Mouse (Mus musculus) forebrain, embryonic 16.5 days (tissue): Measurements from ENCODE around the gene Psmb9. TPM values are rescaled to one million over a fixed set of nuclear protein-coding genes. Genes with fewer than 3 reads are reported as not detected.

ENCODE experiments used
- ATAC-seq: fragments of 200-750 bp; cut with Nextera tagmentation; 2 replicates; pipeline ENCODE4 v1.8.0; 2017; ENCODE audit warnings: mild to moderate bottlenecking, moderate library complexity
- H3K27ac ChIP-seq: fragments of 300-500 bp; sonication (generic); 2 replicates; pipeline ENCODE4 v1.5.1; 2014; ENCODE audit warnings: low read length, control low read depth
- H3K27me3 ChIP-seq: fragments of 300-500 bp; sonication (generic); replicated peaks from 2 replicates; pipeline ENCODE4 v1.6.1; 2014; ENCODE audit warnings: low read length; ENCODE audit not compliant: control insufficient read depth, insufficient read depth
- H3K36me3 ChIP-seq: fragments of 300-500 bp; sonication (generic); 2 replicates; pipeline ENCODE4 v1.6.1; 2014; ENCODE audit not compliant: control insufficient read depth, insufficient read depth
- H3K4me1 ChIP-seq: fragments of 300-500 bp; sonication (generic); replicated peaks from 2 replicates; pipeline ENCODE4 v1.6.1; 2014; ENCODE audit warnings: low read length; ENCODE audit not compliant: control insufficient read depth, insufficient read depth
- H3K4me2 ChIP-seq: fragments of 300-500 bp; sonication (generic); 2 replicates; pipeline ENCODE4 v1.6.1; 2014; ENCODE audit warnings: mild to moderate bottlenecking, low read length, control low read depth
- H3K4me3 ChIP-seq: fragments of 300-500 bp; sonication (generic); replicated peaks from 2 replicates; pipeline ENCODE4 v1.5.1; 2014; ENCODE audit warnings: mild to moderate bottlenecking, low read length, control low read depth
- H3K9ac ChIP-seq: fragments of 300-500 bp; sonication (generic); replicated peaks from 2 replicates; pipeline ENCODE4 v1.6.1; 2014; ENCODE audit warnings: low read depth, low read length, control low read depth
- H3K9me3 ChIP-seq: fragments of 300-500 bp; sonication (generic); 2 replicates; pipeline ENCODE4 v1.6.1; 2016; ENCODE audit warnings: low read length; ENCODE audit not compliant: control insufficient read depth
- WGBS: fragments of 180-500 bp; shearing (Covaris S2); extraction: QIAGEN DNeasy Blood & Tissue Kit; methylation state at CpG from one replicate; pipeline ENCODE4 v1.1.7; 2014; 5-methylcytosine and 5-hydroxymethylcytosine counted together
- polyA plus RNA-seq: library from polyadenylated mRNA; unstranded; fragments of >200 nt; fragmentation: Nextera tagmentation; extraction: Ambion mirVana; gene quantifications from 2 replicates; pipeline ENCODE4 v1.2.1, GENCODE M21; 2015

The Psmb9 gene
- polyA plus RNA-seq, 1 experiment from 2014 or later: 0.43 TPM

- Histone ChIP-seq H3K27me3 (peaks cover 28% of the 10 kb centered on the region), H3K36me3 (no peaks in the 10 kb centered on the region), H3K9ac (no peak overlapping the region), H3K4me1 (peaks cover 12% of the 10 kb centered on the region), H3K4me3 (no peak overlapping the region), H3K4me2 (no peak overlapping the region), H3K9me3 (no peaks in the 10 kb centered on the region), H3K27ac (no peak overlapping the region)
- WGBS: 74% methylated on average over 7 of the region's 7 CpGs
- no peak for ATAC-seq
Measured at GRCm38 (mm10) chr17:34138655-34139054, 48.9 kb downstream of the Psmb9 start.

GRCm38 (mm10) chr17:34137601-34138000 is 50.0 kb downstream of the Psmb9 start:
- no peak overlapping the region for H3K4me3 ChIP-seq
- peaks cover 12% of the 10 kb centered on the region for H3K4me1 ChIP-seq
- H3K9ac ChIP-seq: no peak overlapping the region
- H3K4me2 ChIP-seq: no peak overlapping the region
- no peak for ATAC-seq
- peaks cover 28% of the 10 kb centered on the region for H3K27me3 ChIP-seq
- 73% methylated on average over 7 of the region's 7 CpGs for WGBS
- no peak overlapping the region for H3K27ac ChIP-seq
- no peaks in the 10 kb centered on the region for H3K36me3 ChIP-seq
- no peaks in the 10 kb centered on the region for H3K9me3 ChIP-seq

DNA sequence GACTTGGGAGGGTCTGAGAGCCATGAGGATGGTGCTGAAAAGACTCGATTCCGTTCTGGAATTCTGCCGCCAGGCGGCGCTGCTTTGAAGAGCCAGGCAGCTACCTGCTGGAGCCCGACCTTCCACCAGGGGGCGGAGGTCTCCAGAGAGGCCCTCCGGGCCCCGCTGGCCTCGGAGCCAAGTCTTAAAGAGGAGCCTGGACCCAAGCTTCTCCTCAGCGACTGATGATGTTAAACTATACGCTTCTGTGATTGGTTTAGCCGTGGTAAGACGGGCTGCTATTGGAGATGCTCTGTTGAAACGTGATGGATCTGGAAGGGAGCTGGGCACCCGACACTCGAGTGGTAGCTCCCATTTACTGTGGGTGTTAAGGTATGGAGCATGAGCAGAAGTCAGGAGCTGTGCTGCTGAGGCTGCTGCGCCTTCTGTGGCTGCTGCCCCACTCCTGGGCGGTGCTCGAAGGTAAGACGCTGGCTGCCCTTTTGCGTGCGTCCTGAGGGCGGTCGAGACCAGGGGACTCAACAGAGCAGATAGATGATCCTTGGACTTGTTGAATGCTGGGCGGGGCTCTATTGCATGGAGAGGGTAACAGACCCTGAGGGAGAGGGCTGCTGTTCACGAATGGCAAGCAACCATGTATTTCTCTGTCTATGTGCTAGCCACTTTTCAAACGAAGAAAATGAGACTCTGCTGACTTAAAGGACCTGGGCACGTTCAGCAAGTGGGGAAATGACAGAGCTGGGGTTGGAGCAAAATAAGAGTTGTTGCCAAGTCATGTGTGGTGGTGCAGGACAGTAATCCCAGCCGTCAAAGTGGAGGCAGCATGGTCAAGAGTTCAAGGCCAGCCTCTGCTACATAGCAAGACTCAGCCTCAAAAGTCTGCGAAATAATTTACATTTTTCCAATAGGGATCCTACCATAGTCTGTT is 52.0 kb downstream of the Psmb9 start:
- Histone ChIP-seq H3K4me1 (peaks cover 12% of the 10 kb centered on the region), H3K4me3 (peak overlapping the region; percentile 41), H3K9ac (peak overlapping the region; percentile 46), H3K36me3 (no peaks in the 10 kb centered on the region), H3K27me3 (peaks cover 21% of the 10 kb centered on the region), H3K9me3 (no peaks in the 10 kb centered on the region), H3K4me2 (peak overlapping the region; percentile 80), H3K27ac (no peak overlapping the region)
- ATAC-seq: peak; percentile 98
- WGBS: 6% methylated on average over 31 of the region's 31 CpGs

DNA sequence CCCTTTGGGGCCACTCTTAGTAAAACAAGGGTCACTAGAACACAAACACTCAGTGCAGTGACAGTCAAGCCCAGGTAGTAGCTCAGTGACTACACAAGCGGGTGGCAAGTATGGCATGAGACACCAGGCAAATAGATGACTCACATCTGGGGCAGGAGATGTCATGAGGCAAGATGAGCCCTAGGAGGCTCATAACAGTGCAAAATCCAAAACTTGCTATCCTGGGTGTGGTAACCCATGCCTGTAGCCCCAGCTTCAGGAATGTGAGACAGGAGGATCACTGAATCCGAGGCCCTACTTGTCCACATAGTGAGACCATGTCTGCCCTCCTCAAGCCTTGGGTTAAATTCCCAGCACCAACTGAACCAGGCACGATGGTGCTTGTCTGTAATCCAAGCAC is 53.1 kb downstream of the Psmb9 start:
- 88% methylated on average over 3 of the region's 3 CpGs for WGBS
- peaks cover 9% of the 10 kb centered on the region for H3K4me1 ChIP-seq
- no peak overlapping the region for H3K9ac ChIP-seq
- no peak overlapping the region for H3K4me2 ChIP-seq
- H3K36me3 ChIP-seq: no peaks in the 10 kb centered on the region
- H3K27me3 ChIP-seq: peaks cover 10% of the 10 kb centered on the region; the same call in 1 of the 2 replicates
- ATAC-seq: no peak
- no peaks in the 10 kb centered on the region for H3K9me3 ChIP-seq
- no peak overlapping the region for H3K4me3 ChIP-seq
- no peak overlapping the region for H3K27ac ChIP-seq

DNA sequence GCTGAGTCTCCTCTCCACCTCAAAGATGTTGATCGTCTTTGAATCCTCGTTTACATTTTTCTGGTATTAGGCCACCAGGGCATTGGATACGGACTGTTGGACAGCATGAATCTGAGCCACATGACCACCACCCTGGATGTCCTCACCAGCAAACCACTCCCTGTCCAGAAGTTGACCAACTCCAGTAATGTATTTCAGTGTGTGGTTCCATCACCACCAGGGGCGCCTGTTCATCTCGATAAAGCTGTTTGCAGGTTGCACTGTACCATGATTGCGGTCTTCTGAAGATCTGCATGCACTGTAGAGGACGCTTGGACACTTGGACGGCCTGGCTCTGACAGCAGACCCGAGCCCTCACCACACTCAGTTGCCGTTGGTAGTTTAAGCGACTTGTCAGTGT is 54.3 kb downstream of the Psmb9 start:
- ATAC-seq: no peak
- Histone ChIP-seq H3K9ac (no peak overlapping the region), H3K27me3 (peaks cover 1% of the 10 kb centered on the region; the same call in 1 of the 2 replicates), H3K4me1 (peaks cover 16% of the 10 kb centered on the region), H3K27ac (no peak overlapping the region), H3K36me3 (no peaks in the 10 kb centered on the region), H3K4me3 (no peak overlapping the region), H3K9me3 (no peaks in the 10 kb centered on the region), H3K4me2 (no peak overlapping the region)
- WGBS: 88% methylated on average over 11 of the region's 11 CpGs

Other genes with a start within 250 kb of the Psmb9 start
- gene Pfdn6, start 247.4 kb downstream of the Psmb9 start, polyA plus RNA-seq: 182 and 196 TPM in 2 replicates
- 26.1 and 29.4 TPM in 2 replicates for gene Wdr46, start 247.1 kb downstream of the Psmb9 start, polyA plus RNA-seq
- 10.0 and 13.2 TPM in 2 replicates for gene B3galt4, start 236.3 kb downstream of the Psmb9 start, polyA plus RNA-seq
- 79.5 and 81.0 TPM in 2 replicates for gene Vps52, start 232.0 kb downstream of the Psmb9 start, polyA plus RNA-seq
- gene Rps18, start 231.8 kb downstream of the Psmb9 start, polyA plus RNA-seq: 811 and 837 TPM in 2 replicates
- 9.4 and 9.9 TPM in 2 replicates for gene H2-K1, start 187.4 kb downstream of the Psmb9 start, polyA plus RNA-seq
- gene Ring1, start 163.1 kb downstream of the Psmb9 start, polyA plus RNA-seq: 16.0 and 20.4 TPM in 2 replicates
- 63.9 and 65.4 TPM in 2 replicates for gene H2-Ke6, start 159.7 kb downstream of the Psmb9 start, polyA plus RNA-seq
- gene Slc39a7, start 156.1 kb downstream of the Psmb9 start, polyA plus RNA-seq: 148 and 157 TPM in 2 replicates
- 55.6 and 60.2 TPM in 2 replicates for gene Rxrb, start 156.0 kb downstream of the Psmb9 start, polyA plus RNA-seq
- 2.3 and 4.0 TPM in 2 replicates for gene Col11a2, start 148.3 kb downstream of the Psmb9 start, polyA plus RNA-seq
- gene H2-Oa, start 95.4 kb downstream of the Psmb9 start, polyA plus RNA-seq: 0.22 and 0.28 TPM in 2 replicates
- gene H2-DMa, start 68.2 kb downstream of the Psmb9 start, polyA plus RNA-seq: 12.1 and 15.8 TPM in 2 replicates
- 130 and 132 TPM in 2 replicates for gene Brd2, start 65.1 kb downstream of the Psmb9 start, polyA plus RNA-seq
- 0.43 and 0.90 TPM in 2 replicates for gene H2-DMb2, start 44.5 kb downstream of the Psmb9 start, polyA plus RNA-seq
- gene H2-DMb1, start 34.7 kb downstream of the Psmb9 start, polyA plus RNA-seq: 0.66 and 0.98 TPM in 2 replicates
- gene Tap1, start 211 bp downstream of the Psmb9 start, polyA plus RNA-seq: 1.9 and 2.6 TPM in 2 replicates
- 1.5 and 2.5 TPM in 2 replicates for gene Psmb8, start 10.0 kb upstream of the Psmb9 start, polyA plus RNA-seq
- 1.6 and 2.6 TPM in 2 replicates for gene Tap2, start 15.8 kb upstream of the Psmb9 start, polyA plus RNA-seq
- 0.15 and 0.28 TPM in 2 replicates for gene H2-Ob, start 51.1 kb upstream of the Psmb9 start, polyA plus RNA-seq
- gene H2-Ab1, start 69.9 kb upstream of the Psmb9 start, polyA plus RNA-seq: 0.53 and 0.95 TPM in 2 replicates
- gene H2-Aa, start 100.1 kb upstream of the Psmb9 start, polyA plus RNA-seq: not detected in 2 replicates
- gene H2-Eb1, start 118.1 kb upstream of the Psmb9 start, polyA plus RNA-seq: 0.82 and 1.0 TPM in 2 replicates
- gene H2-Eb2, start 137.9 kb upstream of the Psmb9 start, polyA plus RNA-seq: not detected in 2 replicates
- not detected in 2 replicates for gene Btnl2, start 167.1 kb upstream of the Psmb9 start, polyA plus RNA-seq
- not detected in 2 replicates for gene Btnl1, start 189.4 kb upstream of the Psmb9 start, polyA plus RNA-seq
- gene BC051142, start 211.1 kb upstream of the Psmb9 start, polyA plus RNA-seq: 2.6 and 4.4 TPM in 2 replicates